16 mouse cellular contexts compared by ENCODE assay signal in genomic region chr1:82183913-82184442, GRCm38 (mm10). TPM values are rescaled to one million over a fixed set of nuclear protein-coding genes. Genes with fewer than 3 reads are reported as not detected.
DNase-seq lines count a peak whose midpoint lies in the region; ATAC-seq and TF ChIP-seq lines count a peak whose summit lies in the region.
"Had no signal": no experiment of that assay in that cellular context is flagged by ENCODE, and none has a peak within 500 bp of the region (broad histone marks: within the 10 kb centered on the region; RNA-seq: fewer than 3 reads in every experiment).

No protein-coding gene starts in this region.

- H3K27me3 ChIP-seq in heart, embryonic 13.5 days (replicated peaks), result no peaks in the 10 kb centered on the region
- H3K27me3 ChIP-seq in liver, embryonic 12.5 days (replicated peaks), result no peaks in the 10 kb centered on the region
- H3K27me3 ChIP-seq in lung, postnatal 0 days (replicated peaks; ENCODE audit: insufficient read depth, low read length), result no peaks in the 10 kb centered on the region
- H3K27me3 ChIP-seq: forebrain, embryonic 12.5 days had no signal

- H3K9me3 ChIP-seq in heart, embryonic 13.5 days, result no peaks in the 10 kb centered on the region
- no peaks in the 10 kb centered on the region for H3K9me3 ChIP-seq in liver, embryonic 12.5 days (replicated peaks)
- H3K9me3 ChIP-seq in lung, postnatal 0 days (ENCODE audit: low read length), result no peaks in the 10 kb centered on the region
- H3K9me3 ChIP-seq: forebrain, embryonic 12.5 days; hindbrain, embryonic 10.5 days had no signal

- H3K9ac ChIP-seq in heart, embryonic 13.5 days, result no peak overlapping the region
- no peak overlapping the region for H3K9ac ChIP-seq in liver, embryonic 12.5 days
- no peak overlapping the region for H3K9ac ChIP-seq in lung, postnatal 0 days (replicated peaks; ENCODE audit: low read depth)
- H3K9ac ChIP-seq: forebrain, embryonic 12.5 days had no signal

- TF ChIP-seq CTCF in lung, postnatal 0 days (IDR thresholded peaks at IDR 0.05), result no peak

- H3K27ac ChIP-seq in heart, embryonic 13.5 days (replicated peaks), result peak overlapping the region; percentile 24; the same call in 1 of the 2 replicates
- H3K27ac ChIP-seq in liver, embryonic 12.5 days, result peak overlapping the region; percentile 20; the same call in 1 of the 2 replicates
- H3K27ac ChIP-seq in lung, postnatal 0 days (ENCODE audit: low read length), result no peak overlapping the region
- H3K27ac ChIP-seq: forebrain, embryonic 12.5 days; hindbrain, embryonic 10.5 days had no signal

- WGBS in heart, embryonic 13.5 days, result 48% methylated on average over 8 of the region's 8 CpGs
- whole genome bisulfite sequencing in liver, embryonic 12.5 days (ENCODE audit: insufficient replicate concordance), result 54% methylated on average over 8 of the region's 8 CpGs
- 37% methylated on average over 8 of the region's 8 CpGs for WGBS in lung, postnatal 0 days

- H3K36me3 ChIP-seq in heart, embryonic 13.5 days, result no peaks in the 10 kb centered on the region
- no peaks in the 10 kb centered on the region for H3K36me3 ChIP-seq in liver, embryonic 12.5 days
- H3K36me3 ChIP-seq in lung, postnatal 0 days (ENCODE audit: insufficient read depth, low read length), result no peaks in the 10 kb centered on the region
- H3K36me3 ChIP-seq: forebrain, embryonic 12.5 days; hindbrain, embryonic 10.5 days had no signal

- H3K4me1 ChIP-seq in heart, embryonic 13.5 days, result peaks cover 18% of the 10 kb centered on the region
- H3K4me1 ChIP-seq in liver, embryonic 12.5 days, result no peaks in the 10 kb centered on the region
- H3K4me1 ChIP-seq in lung, postnatal 0 days (ENCODE audit: insufficient read depth, low read depth, low read length), result no peaks in the 10 kb centered on the region
- H3K4me1 ChIP-seq: forebrain, embryonic 12.5 days; hindbrain, embryonic 10.5 days had no signal

- no peak for ATAC-seq in heart, embryonic 13.5 days (ENCODE audit: extremely low read depth, insufficient number of reproducible peaks, low FRiP score, low TSS enrichment)
- ATAC-seq in liver, embryonic 12.5 days, result peak; percentile 49; the same call in 1 of the 2 replicates
- ATAC-seq in lung, postnatal 0 days, result peak; percentile 71
- ATAC-seq: CD4-positive, CD25-positive, alpha-beta regulatory T cell, adult 4 months had no signal

- no peak for TF ChIP-seq EP300 in lung, postnatal 0 days (IDR thresholded peaks at IDR 0.05)

- no peak for DNase-seq in heart, postnatal 4 days
- DNase-seq in adipocyte (ENCODE audit: low spot score), result peak; percentile 83
- DNase-seq in lung, postnatal 0 days (ENCODE audit: low spot score), result peak; percentile 65
- DNase-seq in testis, postnatal 14 days (ENCODE audit: low spot score), result no peak
- DNase-seq in natural killer cell, adult 2 months (ENCODE audit: low spot score in 2 of 2), result no peak
- DNase-seq: kidney, adult 8-10 months; layer of hippocampus, adult 9-11 months had no signal

- no peak overlapping the region for H3K4me2 ChIP-seq in heart, embryonic 13.5 days
- H3K4me2 ChIP-seq in liver, embryonic 12.5 days, result no peak overlapping the region
- H3K4me2 ChIP-seq in lung, postnatal 0 days (replicated peaks; ENCODE audit: low read depth, low read length), result no peak overlapping the region
- H3K4me2 ChIP-seq: forebrain, embryonic 12.5 days had no signal

- no peak overlapping the region for H3K4me3 ChIP-seq in heart, embryonic 13.5 days
- no peak overlapping the region for H3K4me3 ChIP-seq in liver, embryonic 12.5 days
- H3K4me3 ChIP-seq in lung, postnatal 0 days (ENCODE audit: low read depth, low read length), result no peak overlapping the region
- H3K4me3 ChIP-seq: forebrain, embryonic 12.5 days; hindbrain, embryonic 10.5 days had no signal

RNA-seq across cellular contexts. Expression of gene Gm9747, which starts 48.9 kb away (rescaled TPM):
- polyA plus RNA-seq in heart, embryonic 13.5 days (2015; fragmentation: Nextera tagmentation; extraction: Ambion mirVana), result 33.4 and 34.4 TPM in 2 replicates
- total RNA-seq in heart, postnatal 4 days (2021), result not detected
- polyA plus RNA-seq in liver, embryonic 12.5 days (2016; fragmentation: Nextera tagmentation; extraction: Ambion mirVana), result 4.0 and 4.5 TPM in 2 replicates
- 13.3 and 15.5 TPM in 2 replicates for polyA plus RNA-seq in lung, postnatal 0 days (2015; fragmentation: Nextera tagmentation; extraction: Ambion mirVana)
- total RNA-seq: gastrocnemius, adult 18-20 months; left cerebral cortex, postnatal 36 days; megakaryocyte, adult 5-6 weeks; neutrophil, adult 5-6 weeks had no signal
- polyA plus RNA-seq: CD4-positive, CD25-positive, alpha-beta regulatory T cell, adult 4 months had no signal

Comparison
In these comparisons a context has a peak if more than half of its experiments do, and no peak if none do; other contexts are left out.
1. DNase-seq: peak in adipocyte (single experiment) and lung, postnatal 0 days (single experiment); none in heart, postnatal 4 days (single experiment), testis, postnatal 14 days (single experiment) and natural killer cell, adult 2 months (0 of 2).